21 mouse cellular contexts compared by ENCODE assay signal in genomic region chr8:91377275-91377674, GRCm38 (mm10).
A peak's percentile ranks its signal among the peaks of the same experiment; 100 is the strongest.
DNase-seq lines count a peak whose midpoint lies in the region; ATAC-seq and TF ChIP-seq lines count a peak whose summit lies in the region.
"Had no signal": no experiment of that assay in that cellular context is flagged by ENCODE, and none has a peak within 500 bp of the region (broad histone marks: within the 10 kb centered on the region; RNA-seq: fewer than 3 reads in every experiment).

No protein-coding gene starts in this region.

- H3K9me3 ChIP-seq in heart, postnatal 0 days (replicated peaks; ENCODE audit: control insufficient read depth, low read length) = no peaks in the 10 kb centered on the region
- no peaks in the 10 kb centered on the region for H3K9me3 ChIP-seq in liver, postnatal 0 days (ENCODE audit: low read length)
- H3K9me3 ChIP-seq: embryonic facial prominence, embryonic 15.5 days; forebrain, embryonic 13.5 days; G1E; hindbrain, embryonic 13.5 days; megakaryocyte, embryonic 14.5 days; stomach, embryonic 15.5 days had no signal

- no peaks in the 10 kb centered on the region for H3K27me3 ChIP-seq in heart, postnatal 0 days (ENCODE audit: control insufficient read depth, insufficient read depth, low read length)
- no peaks in the 10 kb centered on the region for H3K27me3 ChIP-seq in liver, postnatal 0 days (ENCODE audit: insufficient read depth, low read length)
- H3K27me3 ChIP-seq: embryonic facial prominence, embryonic 15.5 days; megakaryocyte, embryonic 14.5 days; stomach, embryonic 15.5 days had no signal

- no peak overlapping the region for H3K9ac ChIP-seq in heart, postnatal 0 days (replicated peaks; ENCODE audit: low read depth, low read length)
- no peak overlapping the region for H3K9ac ChIP-seq in liver, postnatal 0 days (replicated peaks)
- H3K9ac ChIP-seq: embryonic facial prominence, embryonic 15.5 days; forebrain, embryonic 13.5 days; hindbrain, embryonic 13.5 days; liver, embryonic 14.5 days; stomach, embryonic 15.5 days had no signal

- H3K4me3 ChIP-seq in gastrocnemius, adult 2 months = peak overlapping the region; percentile 41
- no peak overlapping the region for H3K4me3 ChIP-seq in heart, postnatal 0 days (ENCODE audit: low read depth, low read length)
- no peak overlapping the region for H3K4me3 ChIP-seq in liver, postnatal 0 days (ENCODE audit: low read depth, low read length)
- H3K4me3 ChIP-seq: embryonic facial prominence, embryonic 15.5 days; forebrain, embryonic 13.5 days; hindbrain, embryonic 13.5 days; stomach, embryonic 15.5 days had no signal

- no peak for DNase-seq in gastrocnemius, adult 2 months
- DNase-seq in gastrocnemius, postnatal 25 days = no peak
- DNase-seq in heart, postnatal 0 days (ENCODE audit: low spot score) = no peak
- DNase-seq in heart, postnatal 36 days = no peak
- DNase-seq in liver = peak; percentile 13
- DNase-seq in liver, postnatal 0 days = no peak
- no peak for DNase-seq in cerebellum, adult 9-10 months
- DNase-seq in embryo, embryonic 10 days (ENCODE audit: low spot score) = no peak
- DNase-seq: cerebellum, adult 11 months; kidney, adult 9 months; layer of hippocampus, postnatal 36 days; midbrain, embryonic 14.5 days; thymus, postnatal 14 days had no signal

- no peak for ATAC-seq in heart, postnatal 0 days (ENCODE audit: insufficient read depth, low read depth)
- no peak for ATAC-seq in liver, postnatal 0 days
- ATAC-seq: forebrain, embryonic 13.5 days; intestine, postnatal 0 days had no signal

- no peaks in the 10 kb centered on the region for H3K36me3 ChIP-seq in heart, postnatal 0 days (replicated peaks; ENCODE audit: control insufficient read depth, insufficient read depth, low read length)
- no peaks in the 10 kb centered on the region for H3K36me3 ChIP-seq in liver, postnatal 0 days (replicated peaks; ENCODE audit: insufficient read depth, low read length)
- H3K36me3 ChIP-seq: embryonic facial prominence, embryonic 15.5 days; hindbrain, embryonic 13.5 days; stomach, embryonic 15.5 days had no signal

- no peak for TF ChIP-seq EP300 in heart, postnatal 0 days (IDR thresholded peaks at IDR 0.05; ENCODE audit: low read depth)
- TF ChIP-seq EP300 in liver, postnatal 0 days (IDR thresholded peaks at IDR 0.05; ENCODE audit: low read depth) = no peak

- 84% methylated on average over 6 of the region's 6 CpGs for WGBS in heart, postnatal 0 days
- WGBS in liver, postnatal 0 days (ENCODE audit: insufficient replicate concordance) = 56% methylated on average over 6 of the region's 6 CpGs

- peaks cover 47% of the 10 kb centered on the region for H3K4me1 ChIP-seq in heart, postnatal 0 days (ENCODE audit: control insufficient read depth, insufficient read depth)
- H3K4me1 ChIP-seq in liver, postnatal 0 days (ENCODE audit: insufficient read depth) = peaks cover 48% of the 10 kb centered on the region

- H3K27ac ChIP-seq in gastrocnemius, adult 2 months = peak overlapping the region; percentile 66
- 0 out of 2 replicates have a peak overlapping the region, but pooled peaks have one; percentile 39 for H3K27ac ChIP-seq in heart, postnatal 0 days (ENCODE audit: low read depth)
- peak overlapping the region; percentile 11; the same call in 1 of the 2 replicates for H3K27ac ChIP-seq in liver, postnatal 0 days (ENCODE audit: low read depth)
- H3K27ac ChIP-seq: embryonic facial prominence, embryonic 15.5 days; forebrain, embryonic 13.5 days; hindbrain, embryonic 13.5 days; liver, embryonic 14.5 days; stomach, embryonic 15.5 days had no signal

- intact Hi-C loops in gastrocnemius, adult 2 months (cut with DNase I) = loop anchor here (2.0 to 5.0 kb wide), 4 partner anchors 60 to 1235 kb away; no protein-coding TSS in a partner anchor
- intact Hi-C loops in heart, postnatal 36 days (cut with DNase I) = loop anchor here (5.0 to 10.0 kb wide), 5 partner anchors 110 to 980 kb away; partner anchors contain the start of genes Aktip, Irx3 and Irx5

- H3K4me2 ChIP-seq in heart, postnatal 0 days (ENCODE audit: low read depth, low read length) = no peak overlapping the region
- H3K4me2 ChIP-seq in liver, postnatal 0 days (ENCODE audit: low read depth, low read length) = no peak overlapping the region
- H3K4me2 ChIP-seq: embryonic facial prominence, embryonic 15.5 days; forebrain, embryonic 13.5 days; hindbrain, embryonic 13.5 days; stomach, embryonic 15.5 days had no signal

- TF ChIP-seq CTCF in gastrocnemius, adult 2 months (IDR thresholded peaks at IDR 0.05) = no peak
- TF ChIP-seq CTCF in heart, postnatal 0 days (IDR thresholded peaks at IDR 0.05; ENCODE audit: low read depth) = no peak
- TF ChIP-seq CTCF in liver, postnatal 0 days (IDR thresholded peaks at IDR 0.05; ENCODE audit: low read depth) = no peak

Comparison
In these comparisons a context has a peak if more than half of its experiments do, and no peak if none do; other contexts are left out.
1. H3K27ac ChIP-seq: peak in every context shown above with its lines; median percentile 66 in gastrocnemius, adult 2 months; 39 in heart, postnatal 0 days; 11 in liver, postnatal 0 days.